In the genomic region with DNA sequence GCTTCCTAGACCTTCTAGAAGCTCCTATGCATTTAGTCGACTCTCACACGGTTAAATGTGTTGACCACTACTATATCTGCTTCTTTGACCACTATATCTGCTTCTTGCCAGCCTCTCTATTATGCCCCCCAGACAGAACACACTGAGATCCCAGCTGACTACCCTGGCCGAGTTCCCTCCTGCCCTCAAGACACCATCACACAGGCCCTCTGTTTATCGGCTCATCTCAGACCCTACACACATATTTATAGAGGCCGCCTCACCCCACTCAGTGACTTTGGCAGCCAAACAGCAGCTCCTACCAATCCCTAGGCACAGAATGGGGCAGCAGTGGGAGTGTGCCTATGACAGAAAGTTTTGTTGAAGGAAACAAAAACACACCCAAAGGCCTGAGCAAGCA, we compare ENCODE assay signal across 10 mouse cellular contexts. TPM values are rescaled to one million over a fixed set of nuclear protein-coding genes. Genes with fewer than 3 reads are reported as not detected.
DNase-seq lines count a peak whose midpoint lies in the region; ATAC-seq and TF ChIP-seq lines count a peak whose summit lies in the region.
"Had no signal": no experiment of that assay in that cellular context is flagged by ENCODE, and none has a peak within 500 bp of the region (broad histone marks: within the 10 kb centered on the region; RNA-seq: fewer than 3 reads in every experiment).

No protein-coding gene starts in this region.

- no peak overlapping the region for H3K9ac ChIP-seq in forebrain, postnatal 0 days
- H3K9ac ChIP-seq in ES-Bruce4 (ENCODE audit: low read depth, poor library complexity, severe bottlenecking) = no peak overlapping the region; the same call in 1 of the 2 replicates
- no peak overlapping the region for H3K9ac ChIP-seq in hindbrain, embryonic 16.5 days (ENCODE audit: low read depth, low read length)

- no peaks in the 10 kb centered on the region for H3K27me3 ChIP-seq in forebrain, postnatal 0 days (ENCODE audit: insufficient read depth, low read length)
- peaks cover 11% of the 10 kb centered on the region for H3K27me3 ChIP-seq in forebrain, embryonic 10.5 days (ENCODE audit: poor library complexity, severe bottlenecking)
- H3K27me3 ChIP-seq in ES-Bruce4 (ENCODE audit: control insufficient read depth, insufficient read depth, low read length, poor library complexity, severe bottlenecking) = no peaks in the 10 kb centered on the region
- H3K27me3 ChIP-seq in hindbrain, embryonic 16.5 days (replicated peaks; ENCODE audit: control insufficient read depth, insufficient read depth, low read length) = no peaks in the 10 kb centered on the region
- H3K27me3 ChIP-seq: forebrain, embryonic 13.5 days had no signal

- H3K27ac ChIP-seq in forebrain, postnatal 0 days (ENCODE audit: low read depth, low read length) = no peak overlapping the region
- no peak overlapping the region for H3K27ac ChIP-seq in forebrain, embryonic 10.5 days
- peak overlapping the region; percentile 86 for H3K27ac ChIP-seq in layer of hippocampus, adult 2 months
- peak overlapping the region; percentile 82 for H3K27ac ChIP-seq in ES-Bruce4 (ENCODE audit: insufficient read depth, low read length)
- no peak overlapping the region for H3K27ac ChIP-seq in hindbrain, embryonic 16.5 days (ENCODE audit: low read depth, low read length)
- H3K27ac ChIP-seq: forebrain, embryonic 13.5 days; neural tube, embryonic 12.5 days had no signal

- H3K36me3 ChIP-seq in forebrain, postnatal 0 days (ENCODE audit: insufficient read depth) = no peaks in the 10 kb centered on the region
- H3K36me3 ChIP-seq in forebrain, embryonic 10.5 days (replicated peaks) = no peaks in the 10 kb centered on the region
- no peaks in the 10 kb centered on the region for H3K36me3 ChIP-seq in ES-Bruce4 (ENCODE audit: control insufficient read depth, insufficient read depth, low read length, poor library complexity, severe bottlenecking)
- no peaks in the 10 kb centered on the region for H3K36me3 ChIP-seq in hindbrain, embryonic 16.5 days (ENCODE audit: control insufficient read depth, insufficient read depth, low read length)
- H3K36me3 ChIP-seq: neural tube, embryonic 12.5 days had no signal

- H3K4me2 ChIP-seq in forebrain, postnatal 0 days (ENCODE audit: low read depth) = no peak overlapping the region
- no peak overlapping the region for H3K4me2 ChIP-seq in hindbrain, embryonic 16.5 days (ENCODE audit: low read length)

- ATAC-seq in forebrain, postnatal 0 days = peak; percentile 50
- ATAC-seq in hindbrain, embryonic 16.5 days = peak; percentile 52

- no peak for TF ChIP-seq EP300 in ES-Bruce4 (IDR thresholded peaks at IDR 0.05; ENCODE audit: insufficient read depth, low read depth, low read length)

- no peak for TF ChIP-seq POLR2A in ES-Bruce4 (IDR thresholded peaks at IDR 0.05; ENCODE audit: insufficient read depth, low read length)

- H3K9me3 ChIP-seq in forebrain, postnatal 0 days (ENCODE audit: low read length) = no peaks in the 10 kb centered on the region
- H3K9me3 ChIP-seq in forebrain, embryonic 10.5 days = no peaks in the 10 kb centered on the region
- no peaks in the 10 kb centered on the region for H3K9me3 ChIP-seq in ES-Bruce4 (replicated peaks; ENCODE audit: control insufficient read depth, insufficient read depth, low read length, poor library complexity, severe bottlenecking)
- H3K9me3 ChIP-seq in hindbrain, embryonic 16.5 days (ENCODE audit: control insufficient read depth, low read length) = no peaks in the 10 kb centered on the region
- H3K9me3 ChIP-seq: forebrain, embryonic 13.5 days; neural tube, embryonic 12.5 days had no signal

- WGBS in forebrain, postnatal 0 days = 63% methylated on average over 5 of the region's 5 CpGs
- 69% methylated on average over 5 of the region's 5 CpGs for WGBS in forebrain, embryonic 10.5 days
- WGBS in hindbrain, embryonic 16.5 days = 68% methylated on average over 5 of the region's 5 CpGs

- H3K4me3 ChIP-seq in forebrain, postnatal 0 days (ENCODE audit: low read depth, low read length) = no peak overlapping the region
- H3K4me3 ChIP-seq in forebrain, embryonic 10.5 days = no peak overlapping the region
- H3K4me3 ChIP-seq in layer of hippocampus, adult 2 months = no peak overlapping the region
- no peak overlapping the region for H3K4me3 ChIP-seq in ES-Bruce4 (ENCODE audit: low read depth, low read length)
- H3K4me3 ChIP-seq in hindbrain, embryonic 16.5 days (ENCODE audit: low read length) = no peak overlapping the region

- DNase-seq in forebrain, postnatal 0 days = no peak
- DNase-seq in forebrain, embryonic 10.5 days (ENCODE audit: extremely low spot score, low spot score) = no peak
- DNase-seq in layer of hippocampus, adult 2 months (ENCODE audit: low spot score in 2 of 2) = no peak
- DNase-seq in layer of hippocampus, adult 18-20 months (ENCODE audit: low spot score in 2 of 2) = no peak
- DNase-seq in urinary bladder, adult 18-20 months (ENCODE audit: low spot score in 2 of 2) = no peak
- DNase-seq: lung, postnatal 10 days had no signal

- 0 out of 2 replicates have a peak, but pooled peaks cover 7% of the 10 kb centered on the region for H3K4me1 ChIP-seq in forebrain, postnatal 0 days (ENCODE audit: insufficient read depth)
- peaks cover 9% of the 10 kb centered on the region for H3K4me1 ChIP-seq in forebrain, embryonic 10.5 days
- peaks cover 7% of the 10 kb centered on the region for H3K4me1 ChIP-seq in ES-Bruce4 (ENCODE audit: control insufficient read depth, insufficient read depth, low read length)
- H3K4me1 ChIP-seq in hindbrain, embryonic 16.5 days (ENCODE audit: control insufficient read depth, insufficient read depth, low read depth, low read length) = peaks cover 6% of the 10 kb centered on the region

- no peak for TF ChIP-seq CTCF in forebrain, postnatal 0 days (IDR thresholded peaks at IDR 0.05; ENCODE audit: low read depth)
- no peak for TF ChIP-seq CTCF in layer of hippocampus, adult 2 months (conservative IDR thresholded peaks at IDR 0.05)
- TF ChIP-seq CTCF in ES-Bruce4 (IDR thresholded peaks at IDR 0.05; ENCODE audit: low read depth, low read length) = no peak

RNA-seq across cellular contexts. Expression of gene Sptb, which starts 14.6 kb away (rescaled TPM):
- 16.2 and 19.6 TPM in 2 replicates for total RNA-seq in forebrain, postnatal 0 days (2014; rRNA removed)
- polyA plus RNA-seq in forebrain, postnatal 0 days (2015; fragmentation: Nextera tagmentation; extraction: Ambion mirVana) = 2.3 and 3.0 TPM in 2 replicates
- polyA plus RNA-seq in forebrain, embryonic 10.5 days (2016; fragmentation: Nextera tagmentation; extraction: Ambion mirVana) = 3.5 and 5.4 TPM in 2 replicates
- 100 to 1,000 TPM; 134 TPM for total RNA-seq in layer of hippocampus, adult 2 months (2021)
- total RNA-seq in layer of hippocampus, adult 18-20 months (2021) = 100 to 1,000 TPM; 138 to 141 TPM
- polyA plus RNA-seq in ES-Bruce4 (2011; ENCODE audit: insufficient read depth, insufficient read length, low read depth, missing spikeins) = 4.6 and 4.7 TPM in 2 replicates
- 7.0 and 8.4 TPM in 2 replicates for polyA plus RNA-seq in hindbrain, embryonic 16.5 days (2015; fragmentation: Nextera tagmentation; extraction: Ambion mirVana)

Comparison
In these comparisons a context has a peak if more than half of its experiments do, and no peak if none do; other contexts are left out.
1. H3K27ac ChIP-seq: peak in layer of hippocampus, adult 2 months (single experiment) and ES-Bruce4 (single experiment); none in forebrain, postnatal 0 days (single experiment), forebrain, embryonic 10.5 days (single experiment) and hindbrain, embryonic 16.5 days (single experiment).